Comparison of ENCODE assay signal across 11 mouse cellular contexts in genomic region chr16:21727421-21727820, GRCm38 (mm10). TPM values are rescaled to one million over a fixed set of nuclear protein-coding genes. Genes with fewer than 3 reads are reported as not detected.
A peak's percentile ranks its signal among the peaks of the same experiment; 100 is the strongest.
DNase-seq lines count a peak whose midpoint lies in the region; ATAC-seq and TF ChIP-seq lines count a peak whose summit lies in the region.
"Had no signal": no experiment of that assay in that cellular context is flagged by ENCODE, and none has a peak within 500 bp of the region (broad histone marks: within the 10 kb centered on the region; RNA-seq: fewer than 3 reads in every experiment).

No protein-coding gene starts in this region.

- no peak overlapping the region for H3K27ac ChIP-seq in kidney, postnatal 0 days
- no peak overlapping the region for H3K27ac ChIP-seq in midbrain, embryonic 13.5 days
- H3K27ac ChIP-seq in midbrain, embryonic 16.5 days (ENCODE audit: low read length) = no peak overlapping the region
- H3K27ac ChIP-seq: heart, embryonic 15.5 days; hindbrain, postnatal 0 days; layer of hippocampus, adult 2 months had no signal

- no peaks in the 10 kb centered on the region for H3K4me1 ChIP-seq in kidney, postnatal 0 days (replicated peaks; ENCODE audit: insufficient read depth, low read length)
- no peaks in the 10 kb centered on the region for H3K4me1 ChIP-seq in midbrain, embryonic 13.5 days (replicated peaks)
- H3K4me1 ChIP-seq in midbrain, embryonic 16.5 days (ENCODE audit: control insufficient read depth, insufficient read depth, low read length) = no peaks in the 10 kb centered on the region

- 91% methylated on average over 3 of the region's 3 CpGs for WGBS in kidney, postnatal 0 days
- WGBS in midbrain, embryonic 13.5 days = 93% methylated on average over 3 of the region's 3 CpGs
- WGBS in midbrain, embryonic 16.5 days = 90% methylated on average over 3 of the region's 3 CpGs

- no peak for TF ChIP-seq CTCF in kidney, postnatal 0 days (IDR thresholded peaks at IDR 0.05; ENCODE audit: low read depth)

- H3K27me3 ChIP-seq in kidney, postnatal 0 days (ENCODE audit: insufficient read depth, low read length) = no peaks in the 10 kb centered on the region
- H3K27me3 ChIP-seq in midbrain, embryonic 13.5 days = no peaks in the 10 kb centered on the region
- no peaks in the 10 kb centered on the region for H3K27me3 ChIP-seq in midbrain, embryonic 16.5 days (ENCODE audit: control insufficient read depth, insufficient read depth, low read depth, low read length)
- H3K27me3 ChIP-seq: heart, embryonic 15.5 days had no signal

- 0 out of 2 replicates have a peak, but pooled peaks have one; percentile 17 for ATAC-seq in kidney, postnatal 0 days (replicated peaks; ENCODE audit: low FRiP score, low read depth)
- 0 out of 2 replicates have a peak, but pooled peaks have one; percentile 27 for ATAC-seq in midbrain, embryonic 13.5 days
- ATAC-seq in midbrain, embryonic 16.5 days = no peak
- ATAC-seq in frontal cortex, adult (ENCODE audit: low TSS enrichment) = no peak

- no peak overlapping the region for H3K9ac ChIP-seq in kidney, postnatal 0 days (ENCODE audit: low read depth, low read length)
- H3K9ac ChIP-seq in midbrain, embryonic 13.5 days (replicated peaks) = no peak overlapping the region
- no peak overlapping the region for H3K9ac ChIP-seq in midbrain, embryonic 16.5 days (ENCODE audit: low read depth, low read length)

- DNase-seq in cerebellum, adult 9-11 months = peak; percentile 5
- DNase-seq in cerebellum, adult 9-10 months = no peak
- DNase-seq in kidney, postnatal 0 days (ENCODE audit: low spot score) = no peak
- DNase-seq in kidney, adult 11 months = no peak
- peak; percentile 5 for DNase-seq in lung, postnatal 25 days (ENCODE audit: low spot score)

- no peaks in the 10 kb centered on the region for H3K9me3 ChIP-seq in kidney, postnatal 0 days (replicated peaks; ENCODE audit: low read length)
- no peaks in the 10 kb centered on the region for H3K9me3 ChIP-seq in midbrain, embryonic 13.5 days
- H3K9me3 ChIP-seq in midbrain, embryonic 16.5 days (replicated peaks; ENCODE audit: control insufficient read depth, low read length, poor library complexity, severe bottlenecking) = no peaks in the 10 kb centered on the region
- H3K9me3 ChIP-seq: heart, embryonic 15.5 days had no signal

- no peaks in the 10 kb centered on the region for H3K36me3 ChIP-seq in kidney, postnatal 0 days (ENCODE audit: insufficient read depth, low read length)
- H3K36me3 ChIP-seq in midbrain, embryonic 13.5 days = no peaks in the 10 kb centered on the region
- no peaks in the 10 kb centered on the region for H3K36me3 ChIP-seq in midbrain, embryonic 16.5 days (ENCODE audit: control insufficient read depth, insufficient read depth, low read length)
- H3K36me3 ChIP-seq: heart, embryonic 15.5 days had no signal

- no peak overlapping the region for H3K4me3 ChIP-seq in kidney, postnatal 0 days (replicated peaks; ENCODE audit: low read depth, low read length)
- H3K4me3 ChIP-seq in midbrain, embryonic 13.5 days (replicated peaks) = no peak overlapping the region
- H3K4me3 ChIP-seq in midbrain, embryonic 16.5 days (ENCODE audit: low read depth, low read length) = no peak overlapping the region

- no peak overlapping the region for H3K4me2 ChIP-seq in kidney, postnatal 0 days (ENCODE audit: low read length)
- no peak overlapping the region for H3K4me2 ChIP-seq in midbrain, embryonic 13.5 days (replicated peaks)
- no peak overlapping the region for H3K4me2 ChIP-seq in midbrain, embryonic 16.5 days (ENCODE audit: low read length)

RNA-seq across cellular contexts. Expression of gene 2510009E07Rik, which starts 33.0 kb away (rescaled TPM):
- 13.1 and 13.6 TPM in 2 replicates for polyA plus RNA-seq in kidney, postnatal 0 days (2015; fragmentation: Nextera tagmentation; extraction: Ambion mirVana)
- polyA plus RNA-seq in midbrain, embryonic 13.5 days (2015; fragmentation: Nextera tagmentation; extraction: Ambion mirVana) = 76.4 and 91.1 TPM in 2 replicates
- 50.4 and 55.3 TPM in 2 replicates for polyA plus RNA-seq in midbrain, embryonic 16.5 days (2015; fragmentation: Nextera tagmentation; extraction: Ambion mirVana)

Comparison
In these comparisons a context has a peak if more than half of its experiments do, and no peak if none do; other contexts are left out.
1. DNase-seq: peak in cerebellum, adult 9-11 months (single experiment) and lung, postnatal 25 days (single experiment); none in cerebellum, adult 9-10 months (single experiment), kidney, postnatal 0 days (single experiment) and kidney, adult 11 months (single experiment).
2. ATAC-seq: peak in kidney, postnatal 0 days (single experiment) and midbrain, embryonic 13.5 days (single experiment); none in midbrain, embryonic 16.5 days (single experiment) and frontal cortex, adult (single experiment).